Mouse (Mus musculus) forelimb bud, embryonic 11.5 days (tissue): ENCODE measurements at regions not wholly inside any gene's neighbourhood (a gene's known extent, or its start where the extent isn't known, plus 50 kb on each side); places are given as distances from the start of the nearest gene placed in this dataset.
A peak's percentile ranks its signal among the peaks of the same experiment; 100 is the strongest.

Experiments used
- DNase-seq: peaks from one replicate; pipeline ENCODE4 v3.0.0-alpha.2; 2012; ENCODE audit warnings: low read depth, low spot score

GRCm38 (mm10) chr13:90823877-90824276, 81.3 kb downstream of the Atp6ap1l start:
- DNase-seq = no peak

GRCm38 (mm10) chr13:90821898-90822297, 83.3 kb downstream of the Atp6ap1l start:
- no peak for DNase-seq

- DNase-seq = no peak
These were observed 84.7 kb downstream of the Atp6ap1l start for GRCm38 (mm10) chr13:90820453-90820852.

- DNase-seq = peak; percentile 27
These were observed 85.2 kb downstream of the Atp6ap1l start for GRCm38 (mm10) chr13:90819934-90820333.

DNA sequence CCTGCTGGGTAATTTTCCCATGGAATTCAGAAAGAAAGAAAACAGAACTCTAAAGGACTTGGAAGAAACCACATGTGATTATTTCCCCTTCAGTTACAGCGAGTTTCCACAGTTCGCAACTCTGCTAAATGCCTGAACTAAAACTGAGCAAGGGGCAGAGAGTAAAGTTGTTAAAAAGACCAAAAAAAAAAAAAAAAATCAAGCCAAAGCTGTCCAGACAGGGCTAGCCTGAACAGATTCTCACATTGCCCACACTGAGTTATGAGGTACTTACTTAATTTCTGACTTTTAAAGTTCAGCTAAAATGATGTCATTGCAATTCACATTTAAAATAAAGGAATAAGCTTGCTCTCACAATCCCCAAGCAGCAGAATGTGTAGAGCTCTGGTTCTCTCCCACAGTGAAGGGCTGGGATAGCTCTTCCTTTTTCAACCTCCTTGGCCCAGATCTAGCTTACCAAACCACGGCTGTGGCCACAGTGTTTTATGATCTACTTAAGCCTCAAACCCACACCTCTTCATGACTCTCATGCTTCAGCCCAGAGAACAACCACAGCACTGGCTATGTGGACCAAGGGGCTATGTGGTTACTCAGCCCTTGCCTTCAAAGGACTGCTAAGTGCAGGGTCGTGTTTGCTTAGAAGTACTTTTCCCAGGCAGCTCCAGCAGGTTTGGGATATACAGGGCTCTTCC, 90.8 kb downstream of the Atp6ap1l start:
- no peak for DNase-seq

DNA sequence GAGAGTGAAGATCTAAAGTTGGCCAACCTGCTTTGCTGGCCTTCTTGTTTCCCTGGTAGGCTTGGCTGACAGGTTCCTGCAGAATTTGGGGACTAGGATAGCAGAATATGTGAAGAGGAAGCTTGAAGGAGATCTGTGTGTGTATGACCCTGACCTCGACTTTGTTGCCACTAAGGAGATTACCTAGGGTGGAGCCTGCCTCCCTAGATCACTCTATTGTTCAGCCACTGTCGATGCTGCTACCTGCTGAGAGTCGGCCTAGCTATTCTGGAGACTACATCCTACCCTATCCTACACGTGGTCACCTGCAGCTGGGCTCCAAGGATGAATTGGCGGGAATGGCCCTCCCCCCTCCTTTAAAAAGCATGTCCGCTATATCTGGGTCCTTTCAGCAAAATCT, 95.1 kb downstream of the Atp6ap1l start:
- no peak for DNase-seq

- no peak for DNase-seq
These were observed 105.5 kb downstream of the Atp6ap1l start for GRCm38 (mm10) chr13:90799641-90800040.

DNA sequence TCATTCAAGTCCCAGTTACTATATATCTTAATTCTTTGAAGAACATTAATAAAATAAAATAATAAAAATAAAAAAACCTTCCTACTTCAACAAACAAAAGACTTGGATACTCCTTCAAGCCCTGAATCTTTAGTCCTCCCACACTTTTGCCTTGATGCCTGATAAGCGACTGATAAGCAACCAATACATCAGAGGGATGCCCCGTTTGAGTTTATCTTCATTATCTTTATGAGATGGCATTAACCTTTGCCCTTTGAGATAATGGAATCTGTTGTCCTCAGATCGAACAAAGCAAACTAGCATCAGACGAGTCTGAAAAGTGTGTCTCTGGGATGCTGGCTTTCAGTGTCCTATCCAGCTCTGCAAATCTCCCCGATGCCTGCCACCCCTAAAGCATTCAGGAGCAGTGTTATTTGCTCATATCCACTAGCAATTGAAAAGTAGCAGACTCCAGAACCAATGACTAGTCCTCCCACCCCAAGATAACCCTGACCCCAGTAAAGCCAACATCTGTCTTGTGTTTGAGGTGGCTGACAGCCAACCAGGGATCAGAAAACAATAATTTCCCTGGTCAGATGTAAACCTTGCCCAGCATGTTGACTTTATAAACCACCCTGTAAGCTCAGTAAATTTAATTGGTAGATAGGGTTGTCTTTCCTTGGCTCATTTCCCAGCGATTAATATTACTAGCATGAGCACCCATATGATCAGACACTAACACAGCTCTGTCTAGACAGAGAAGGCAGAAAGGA, 106.2 kb downstream of the Atp6ap1l start:
- DNase-seq = no peak

- DNase-seq = no peak
These were observed 106.8 kb downstream of the Atp6ap1l start for GRCm38 (mm10) chr13:90798381-90798780.

DNA sequence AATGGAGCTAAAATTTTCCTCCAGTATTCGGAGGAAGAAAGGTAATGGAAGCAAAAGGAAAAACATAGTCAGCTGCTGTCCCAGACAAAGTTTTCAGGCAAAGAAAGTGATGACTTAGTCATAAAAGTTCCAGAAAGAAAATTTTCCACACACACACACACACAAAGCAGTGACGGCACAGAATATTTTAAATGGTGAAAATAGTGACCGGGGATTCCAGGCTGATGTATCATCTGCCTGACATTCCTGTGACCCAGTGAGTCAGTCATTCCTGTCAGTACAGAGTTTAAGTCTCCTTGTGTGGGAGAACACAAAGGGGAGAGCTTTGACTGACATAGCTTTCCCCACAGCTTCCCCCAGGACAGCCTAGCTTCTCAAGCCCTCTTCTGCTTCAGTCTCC, 107.9 kb downstream of the Atp6ap1l start:
- no peak for DNase-seq

GRCm38 (mm10) chr13:90796809-90797208, 108.3 kb downstream of the Atp6ap1l start:
- no peak for DNase-seq

- no peak for DNase-seq
These were observed 122.7 kb downstream of the Atp6ap1l start for GRCm38 (mm10) chr13:90782435-90782834.

GRCm38 (mm10) chr13:90781974-90782373, 123.2 kb downstream of the Atp6ap1l start:
- no peak for DNase-seq

DNA sequence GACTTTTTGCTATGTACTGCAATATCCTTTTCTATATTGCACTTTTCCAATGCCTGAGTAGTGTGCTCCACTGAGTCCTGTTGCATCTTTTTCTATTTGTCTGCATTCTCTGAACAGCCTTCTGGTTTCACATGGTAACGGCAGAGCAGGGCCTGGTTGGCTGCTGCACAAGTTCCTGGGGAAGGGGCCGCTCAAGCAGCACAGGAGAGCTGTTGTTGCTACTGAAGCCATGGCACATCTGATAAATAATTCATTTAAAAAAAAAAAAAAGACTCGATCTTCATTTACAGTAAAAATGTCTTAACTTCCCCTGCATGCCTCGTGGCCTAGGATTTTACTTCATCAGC, 127.2 kb downstream of the Atp6ap1l start:
- no peak for DNase-seq

DNA sequence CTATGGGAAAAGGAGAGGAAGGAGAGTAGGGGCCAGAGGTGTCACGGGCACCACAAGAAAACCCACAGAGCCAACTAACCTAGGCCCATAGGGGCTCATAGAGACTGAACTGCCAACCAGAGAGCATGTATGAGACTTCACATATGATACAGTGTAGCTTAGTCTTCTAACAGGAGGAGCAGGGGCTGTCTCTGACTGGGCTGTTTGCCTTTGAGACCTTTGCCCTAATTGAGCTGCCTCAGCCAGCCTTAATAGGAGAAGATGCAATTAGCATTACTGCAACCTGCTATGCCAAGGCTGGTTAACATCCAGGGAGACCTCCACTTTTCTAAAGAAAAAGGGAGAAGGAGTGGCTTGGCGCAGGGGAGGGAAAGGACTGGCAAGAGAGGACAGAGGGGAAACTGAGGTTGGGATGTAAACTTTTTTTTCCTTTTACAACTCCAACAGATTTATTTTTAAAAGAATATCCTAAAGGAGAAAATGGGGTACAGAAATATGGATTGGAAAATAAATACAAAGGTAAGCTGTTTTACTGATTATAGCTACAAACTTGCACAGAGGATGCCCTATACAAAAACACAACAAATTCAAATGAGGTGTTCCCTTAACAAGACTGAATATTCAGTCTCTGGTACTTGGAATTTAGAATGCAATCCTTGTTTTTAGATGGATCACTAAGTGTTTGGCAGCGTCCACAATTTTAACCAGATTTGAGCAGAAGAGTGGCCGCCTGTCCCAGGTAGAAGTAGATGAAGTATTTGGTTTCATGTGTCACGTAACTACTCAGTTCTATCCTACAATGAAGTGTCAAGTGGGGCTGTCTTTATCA, 127.8 kb downstream of the Atp6ap1l start:
- DNase-seq = no peak

DNA sequence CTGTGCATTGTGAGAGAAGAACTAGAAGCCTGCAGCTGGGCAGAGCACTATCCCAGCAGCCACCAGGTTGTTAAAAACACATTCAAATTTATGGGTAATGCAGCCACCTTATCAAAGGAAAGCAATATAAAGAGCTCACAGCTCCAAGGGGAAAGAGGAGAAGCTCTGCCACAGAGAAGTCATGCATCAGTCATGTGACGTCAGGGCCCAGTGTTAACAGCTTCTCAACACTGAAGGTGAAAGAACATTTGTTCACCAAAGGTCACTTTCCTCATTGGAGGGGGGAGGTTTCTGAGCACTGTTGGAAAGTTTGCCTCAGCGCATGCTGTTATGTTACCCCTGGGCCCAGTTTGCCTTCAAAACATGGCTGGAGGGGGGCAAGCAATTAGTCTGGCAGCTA, 143.0 kb downstream of the Atp6ap1l start:
- DNase-seq = peak; percentile 83

DNA sequence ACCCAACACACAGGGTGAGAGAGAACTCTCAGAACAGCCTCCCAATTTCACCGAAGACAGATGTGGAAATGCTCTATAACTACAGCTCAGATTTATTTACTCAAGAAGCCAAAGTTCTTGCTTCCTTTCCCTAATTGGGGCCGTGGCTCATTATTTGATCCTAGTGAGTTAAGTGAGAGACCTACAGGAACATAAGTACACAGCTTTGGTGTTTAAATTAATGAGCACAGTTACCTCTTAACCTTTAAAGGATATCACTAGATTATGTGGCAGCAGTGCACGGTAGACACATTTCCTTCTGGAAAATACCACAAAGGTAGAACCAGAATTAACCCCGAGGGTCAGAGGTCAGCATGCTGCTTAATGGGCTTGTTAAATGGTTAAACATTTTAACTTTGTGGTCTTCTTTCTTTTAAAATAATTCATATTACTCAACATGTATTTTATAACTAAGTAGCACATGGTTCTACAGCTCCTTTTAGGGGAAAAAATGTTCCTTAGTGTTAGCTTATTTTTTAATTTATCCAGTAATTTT, 144.6 kb downstream of the Atp6ap1l start:
- peak; percentile 73 for DNase-seq

GRCm38 (mm10) chr13:90754451-90754850, 150.7 kb downstream of the Atp6ap1l start:
- no peak for DNase-seq

DNA sequence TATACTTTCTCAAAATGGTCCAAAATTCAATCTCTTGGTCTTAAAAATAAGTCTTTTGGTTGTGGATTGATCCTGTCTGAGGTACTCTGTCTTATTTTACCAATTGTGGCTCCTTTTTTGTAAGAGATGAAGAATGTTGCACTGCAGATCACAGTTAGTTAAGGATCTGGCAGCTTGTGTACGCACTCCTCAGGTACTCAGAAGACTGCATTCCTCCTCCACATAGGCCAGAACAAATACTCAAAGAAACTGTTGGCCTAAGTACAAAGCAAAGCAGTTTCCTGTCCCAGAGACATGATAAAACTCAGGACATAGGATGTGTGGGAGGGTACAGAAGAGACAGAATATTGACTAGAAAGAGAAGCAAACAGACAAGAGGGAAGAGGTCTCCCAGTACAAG, 155.4 kb downstream of the Atp6ap1l start:
- DNase-seq = no peak

DNA sequence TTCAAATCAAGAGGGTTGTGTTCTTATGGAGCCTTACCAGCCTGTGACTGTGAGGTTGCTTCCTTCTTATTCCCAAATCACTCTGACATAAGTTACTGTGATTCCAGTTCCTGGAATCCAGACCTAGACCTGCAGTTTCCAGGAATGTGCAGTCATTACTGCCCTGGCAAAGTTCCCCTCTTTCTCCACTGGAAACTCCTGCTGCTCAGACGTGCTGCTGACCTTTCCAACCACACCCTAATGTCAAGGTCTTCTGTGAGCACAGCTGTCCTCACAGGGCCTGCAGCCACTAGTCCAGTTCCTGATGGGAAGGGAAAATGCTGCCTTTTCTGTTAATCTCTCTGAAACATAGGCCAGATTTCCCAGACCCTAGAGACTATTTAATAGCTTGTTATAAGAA, 160.1 kb downstream of the Atp6ap1l start:
- DNase-seq = no peak

DNA sequence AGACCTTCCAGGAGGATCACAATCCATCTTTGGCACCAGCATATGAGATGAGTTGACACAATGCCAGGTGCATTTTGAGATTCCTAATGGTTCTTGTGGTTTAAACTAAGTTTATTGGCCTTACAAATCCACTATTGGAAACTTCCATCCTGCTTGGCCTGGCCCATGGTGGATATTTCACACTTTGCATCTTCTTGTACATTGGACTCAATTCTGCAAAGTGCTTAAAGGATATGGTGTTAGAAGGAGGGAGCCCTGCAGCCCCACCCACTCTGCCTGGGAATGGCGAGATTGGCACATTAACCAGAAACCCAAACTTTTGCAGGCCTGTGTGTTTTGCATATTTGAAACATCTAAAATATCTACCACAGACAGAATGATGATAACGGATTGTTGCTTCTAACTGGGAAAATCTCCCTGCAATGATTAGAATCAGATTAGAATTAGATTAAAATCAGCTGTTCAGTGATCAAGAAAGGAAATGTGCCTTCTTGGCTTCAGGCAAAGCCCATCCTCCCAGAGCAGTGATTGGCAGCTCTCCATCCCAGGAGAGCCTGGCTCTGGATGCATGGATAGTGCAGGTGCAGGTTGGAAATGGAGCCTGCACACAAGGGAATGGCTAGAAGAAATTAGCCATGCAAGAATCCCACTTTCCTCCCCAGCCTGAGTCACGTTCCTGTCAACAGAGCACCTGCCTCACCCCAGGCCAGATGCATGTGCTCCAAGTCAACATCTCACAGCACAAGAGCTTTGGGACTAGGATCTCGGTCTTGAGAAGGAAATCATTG, 162.3 kb downstream of the Atp6ap1l start:
- no peak for DNase-seq
